Mouse (Mus musculus): ENCODE results near the gene Cyp4f17. TPM values are rescaled to one million over a fixed set of nuclear protein-coding genes. Genes with fewer than 3 reads are reported as not detected.

The Cyp4f17 gene
- polyA plus RNA-seq, 1 experiment from 2014 or later: 8.9 TPM

Other genes with a start within 250 kb of the Cyp4f17 start
- gene Brd4, start 221.3 kb upstream of the Cyp4f17 start, polyA plus RNA-seq (2016; fragmentation: Nextera tagmentation; extraction: Ambion mirVana): 113 and 134 TPM in 2 replicates
- 114 and 133 TPM in 2 replicates for gene Akap8, start 184.8 kb upstream of the Cyp4f17 start, polyA plus RNA-seq (2016; fragmentation: Nextera tagmentation; extraction: Ambion mirVana)
- gene Akap8l, start 155.4 kb upstream of the Cyp4f17 start, polyA plus RNA-seq (2016; fragmentation: Nextera tagmentation; extraction: Ambion mirVana): 101 and 112 TPM in 2 replicates
- gene Wiz, start 116.6 kb upstream of the Cyp4f17 start, polyA plus RNA-seq (2016; fragmentation: Nextera tagmentation; extraction: Ambion mirVana): 25.1 and 34.7 TPM in 2 replicates
- 0.75 and 1.0 TPM in 2 replicates for gene Rasal3, start 102.5 kb upstream of the Cyp4f17 start, polyA plus RNA-seq (2016; fragmentation: Nextera tagmentation; extraction: Ambion mirVana)
- gene Pglyrp2, start 81.9 kb upstream of the Cyp4f17 start, polyA plus RNA-seq (2016; fragmentation: Nextera tagmentation; extraction: Ambion mirVana): not detected in 2 replicates
- 0.52 and 0.54 TPM in 2 replicates for gene Cyp4f39, start 53.3 kb upstream of the Cyp4f17 start, polyA plus RNA-seq (2016; fragmentation: Nextera tagmentation; extraction: Ambion mirVana)
- gene Cyp4f16, start 30.5 kb downstream of the Cyp4f17 start, polyA plus RNA-seq (2016; fragmentation: Nextera tagmentation; extraction: Ambion mirVana): 12.9 and 14.4 TPM in 2 replicates
- not detected in 2 replicates for gene Cyp4f37, start 115.3 kb downstream of the Cyp4f17 start, polyA plus RNA-seq (2016; fragmentation: Nextera tagmentation; extraction: Ambion mirVana)
- gene Cyp4f40, start 152.8 kb downstream of the Cyp4f17 start, polyA plus RNA-seq (2016; fragmentation: Nextera tagmentation; extraction: Ambion mirVana): not detected in 2 replicates
- 2.3 and 3.8 TPM in 2 replicates for gene Cyp4f15, start 179.6 kb downstream of the Cyp4f17 start, polyA plus RNA-seq (2016; fragmentation: Nextera tagmentation; extraction: Ambion mirVana)